Mouse (Mus musculus) kidney, adult 11 months (tissue): ENCODE measurements around the gene Pfkfb3.

Source experiments
- DNase-seq: peaks from one replicate; pipeline ENCODE4 v3.0.0; 2022

The Pfkfb3 gene

DNA sequence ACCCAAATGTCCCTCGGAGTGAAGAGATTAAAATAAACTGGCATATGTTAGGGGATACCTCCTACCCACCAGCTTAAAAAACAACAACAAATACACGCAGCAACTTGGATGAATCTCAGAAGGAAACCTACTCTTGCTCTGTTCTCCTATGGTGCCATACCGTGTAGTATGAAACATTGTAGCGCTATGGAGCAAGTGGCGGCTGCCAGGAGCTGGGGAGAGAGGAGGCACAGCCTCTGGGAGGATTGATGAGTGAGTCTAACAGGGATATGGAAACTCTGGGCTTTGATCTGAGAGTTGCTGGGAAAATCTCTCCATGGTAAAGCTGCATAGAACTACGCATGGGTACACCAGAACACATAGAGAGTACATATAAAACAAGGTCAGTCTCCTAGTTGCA, 126.3 kb downstream of the Pfkfb3 start:
- no peak for DNase-seq

DNA sequence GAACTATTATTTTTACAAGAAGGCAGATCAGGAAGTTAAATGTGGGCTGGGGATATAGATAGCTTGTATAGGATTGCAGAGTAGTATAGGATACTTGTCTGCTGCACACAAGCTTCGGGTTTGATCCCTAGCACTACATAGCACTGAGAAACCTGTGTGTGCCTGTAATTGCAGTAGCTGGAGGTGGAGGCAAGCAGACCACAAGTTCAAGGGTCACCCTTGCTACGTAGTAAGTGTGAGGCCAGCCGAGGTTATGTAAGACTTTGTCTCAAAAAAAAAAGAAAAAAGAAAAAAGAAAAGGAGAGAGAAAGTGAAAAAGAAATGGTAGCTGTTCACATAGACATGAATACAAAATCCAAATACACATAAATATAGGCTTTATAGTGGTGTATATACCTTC, 127.5 kb downstream of the Pfkfb3 start:
- DNase-seq = peak; percentile 30

- peak; percentile 80 for DNase-seq
These were observed 128.3 kb downstream of the Pfkfb3 start for GRCm38 (mm10) chr2:11425421-11426131.

DNA sequence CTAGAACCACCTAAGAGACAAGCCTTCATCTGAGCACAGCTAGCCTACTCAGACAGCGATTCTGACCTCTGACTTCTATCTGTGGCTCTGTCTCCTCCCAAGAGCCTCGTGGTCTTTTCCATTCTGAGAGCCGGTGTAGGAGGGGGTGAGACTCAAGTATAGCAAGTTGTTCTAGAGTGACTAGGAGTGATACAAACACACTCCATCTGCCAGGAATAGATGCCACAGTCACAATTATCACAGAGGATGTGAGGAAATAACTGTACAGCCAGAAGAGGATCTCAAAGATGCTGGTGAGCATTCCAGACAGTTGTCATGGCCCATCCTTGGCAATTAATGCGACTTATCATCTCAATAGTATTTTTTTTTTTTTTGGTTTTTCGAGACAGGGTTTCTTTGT, 129.6 kb downstream of the Pfkfb3 start:
- no peak for DNase-seq

DNA sequence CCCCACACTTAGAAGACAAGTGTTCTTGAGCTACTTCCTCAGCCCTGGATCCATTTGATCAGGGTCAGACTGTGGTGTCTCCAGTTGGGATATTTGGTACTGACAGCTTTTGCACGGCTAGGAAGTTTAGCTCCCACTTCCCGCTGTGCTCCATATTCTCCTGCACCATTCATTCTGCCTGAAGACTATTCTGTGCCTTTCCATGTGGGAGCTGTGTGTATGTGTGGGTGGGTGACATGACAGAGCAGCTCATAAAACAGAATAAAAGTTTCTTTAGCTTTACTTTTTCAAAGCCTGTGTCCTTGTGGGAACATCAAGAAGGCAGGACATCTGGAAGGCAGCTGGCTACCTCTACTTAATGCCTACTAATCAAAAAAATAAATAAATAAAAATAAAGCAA, 130.5 kb downstream of the Pfkfb3 start:
- no peak for DNase-seq

DNA sequence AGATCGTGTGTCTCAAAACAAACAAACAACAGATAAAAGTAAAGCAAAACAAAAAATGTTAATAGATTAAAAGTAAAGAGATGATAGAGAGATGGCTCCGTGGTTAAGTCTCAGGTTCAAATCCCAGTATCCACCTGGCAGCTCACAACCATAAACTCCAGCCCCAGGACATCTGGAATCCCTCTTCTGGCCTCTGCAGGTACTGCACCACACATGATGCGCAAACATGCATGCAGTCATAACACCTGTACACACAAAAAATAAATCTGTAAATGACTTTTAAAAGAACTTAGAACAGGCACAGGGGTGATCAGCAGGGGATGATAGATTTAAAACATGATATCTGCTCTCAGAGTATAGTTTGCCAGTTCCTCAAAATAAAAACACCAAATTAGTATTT, 131.5 kb downstream of the Pfkfb3 start:
- DNase-seq = no peak
